Mouse (Mus musculus) hindbrain, postnatal 0 days (tissue): ENCODE results near the gene Fgfr2. TPM values are rescaled to one million over a fixed set of nuclear protein-coding genes. Genes with fewer than 3 reads are reported as not detected.

Source experiments
- ATAC-seq: fragments of 200-750 bp; cut with Nextera tagmentation; 2 replicates; pipeline ENCODE4 v1.8.0; 2017; ENCODE audit warnings: mild to moderate bottlenecking, moderate TSS enrichment, moderate library complexity
- DNase-seq: peaks from one replicate; pipeline ENCODE4 v3.0.0-alpha.2; 2015; ENCODE audit warnings: low spot score
- H3K27ac ChIP-seq: fragments of 300-500 bp; sonication (generic); 2 replicates; pipeline ENCODE4 v1.5.1; 2014; ENCODE audit warnings: mild to moderate bottlenecking
- H3K27me3 ChIP-seq: fragments of 300-500 bp; sonication (generic); 2 replicates; pipeline ENCODE4 v1.6.1; 2014; ENCODE audit warnings: low read length, mixed read lengths; ENCODE audit not compliant: insufficient read depth
- H3K36me3 ChIP-seq: fragments of 300-500 bp; sonication (generic); 2 replicates; pipeline ENCODE4 v1.6.1; 2014; ENCODE audit warnings: low read length, mixed read lengths; ENCODE audit not compliant: insufficient read depth
- H3K4me1 ChIP-seq: fragments of 300-500 bp; sonication (generic); 2 replicates; pipeline ENCODE4 v1.6.1; 2014; ENCODE audit warnings: antibody characterized with exemption, low read length, mixed read lengths; ENCODE audit not compliant: insufficient read depth
- H3K4me2 ChIP-seq: fragments of 300-500 bp; sonication (generic); 2 replicates; pipeline ENCODE4 v1.6.1; 2014; ENCODE audit warnings: low read depth, mild to moderate bottlenecking, low read length, moderate library complexity, mixed read lengths
- H3K4me3 ChIP-seq: fragments of 300-500 bp; sonication (generic); 2 replicates; pipeline ENCODE4 v1.5.1; 2014; ENCODE audit warnings: low read length
- H3K9ac ChIP-seq: fragments of 300-500 bp; sonication (generic); replicated peaks from 2 replicates; pipeline ENCODE4 v1.6.1; 2014; ENCODE audit warnings: mild to moderate bottlenecking, low read length, moderate library complexity, mixed read lengths
- H3K9me3 ChIP-seq: fragments of 300-500 bp; sonication (generic); 2 replicates; pipeline ENCODE4 v1.6.1; 2016; ENCODE audit warnings: low read length, mixed read lengths
- CTCF ChIP-seq: IDR thresholded peaks from 2 replicates; pipeline ENCODE4 v1.5.1; 2016; ENCODE audit warnings: antibody characterized with exemption, control low read depth, low read depth
- WGBS: fragments of 180-500 bp; shearing (Covaris S2); extraction: QIAGEN DNeasy Blood & Tissue Kit; methylation state at CpG from one replicate; pipeline ENCODE4 v1.1.7; 2014; 5-methylcytosine and 5-hydroxymethylcytosine counted together
- polyA plus RNA-seq: library from polyadenylated mRNA; unstranded; fragments of >200 nt; fragmentation: Nextera tagmentation; extraction: Ambion mirVana; gene quantifications from 2 replicates; pipeline ENCODE4 v1.2.1, GENCODE M21; 2015
- total RNA-seq: library from RNA; depleted of rRNA; stranded (reverse); fragments of >200 nt; gene quantifications from 2 replicates; pipeline ENCODE4 v1.2.3, GENCODE M21; 2014

Fgfr2 gene
- total and polyA plus RNA-seq, 2 experiments from 2014 or later = 17.3 to 49.0 TPM

- Histone ChIP-seq H3K4me1 (0 out of 2 replicates have a peak, but pooled peaks cover 8% of the 10 kb centered on the region), H3K4me3 (no peak overlapping the region), H3K9ac (no peak overlapping the region), H3K4me2 (no peak overlapping the region), H3K36me3 (no peaks in the 10 kb centered on the region), H3K27ac (no peak overlapping the region), H3K27me3 (no peaks in the 10 kb centered on the region), H3K9me3 (no peaks in the 10 kb centered on the region)
- WGBS = 66% methylated on average over 8 of the region's 8 CpGs
- ATAC-seq = no peak
- no peak for DNase-seq
- TF ChIP-seq CTCF = no peak
These were observed 820.5 kb downstream of the Fgfr2 start for GRCm38 (mm10) chr7:132302508-132303241.

DNA sequence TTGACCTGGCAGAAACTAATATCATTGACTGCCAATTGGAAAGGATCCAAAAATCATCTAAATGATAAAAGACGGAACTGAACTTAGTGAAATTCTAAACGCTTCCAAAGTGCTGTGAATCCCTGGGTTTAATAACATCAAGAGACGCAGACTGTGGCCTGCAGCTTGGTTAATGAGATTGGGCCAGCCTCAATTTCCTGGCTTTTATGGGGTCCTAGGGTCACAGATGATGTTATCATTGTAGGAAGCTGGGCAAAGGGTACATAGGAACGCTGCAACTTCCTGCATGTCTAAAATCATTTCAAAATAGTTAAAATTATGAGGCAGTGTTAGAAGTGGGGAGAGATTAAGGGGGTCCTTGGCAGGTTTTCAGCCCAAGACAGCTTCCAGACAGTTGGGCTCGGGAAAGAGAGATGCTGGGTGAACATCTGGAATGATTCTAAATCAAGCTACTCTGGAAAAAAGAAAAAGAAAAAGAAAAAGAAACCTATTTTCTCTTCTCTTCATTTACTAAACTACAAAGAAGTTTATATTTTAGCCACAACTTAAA lies 823.4 kb downstream of the Fgfr2 start:
- Histone ChIP-seq H3K9me3 (no peaks in the 10 kb centered on the region), H3K4me3 (no peak overlapping the region), H3K4me2 (no peak overlapping the region), H3K9ac (no peak overlapping the region), H3K36me3 (no peaks in the 10 kb centered on the region), H3K27me3 (no peaks in the 10 kb centered on the region), H3K4me1 (0 out of 2 replicates have a peak, but pooled peaks cover 6% of the 10 kb centered on the region), H3K27ac (no peak overlapping the region)
- no peak for TF ChIP-seq CTCF
- DNase-seq = no peak
- 57% methylated on average over 5 of the region's 5 CpGs for WGBS
- no peak for ATAC-seq

GRCm38 (mm10) chr7:132298412-132298990 lies 824.6 kb downstream of the Fgfr2 start:
- Histone ChIP-seq H3K27ac (no peak overlapping the region), H3K27me3 (no peaks in the 10 kb centered on the region), H3K9ac (no peak overlapping the region), H3K4me3 (no peak overlapping the region), H3K36me3 (no peaks in the 10 kb centered on the region), H3K4me2 (no peak overlapping the region), H3K4me1 (0 out of 2 replicates have a peak, but pooled peaks cover 4% of the 10 kb centered on the region), H3K9me3 (no peaks in the 10 kb centered on the region)
- TF ChIP-seq CTCF = no peak
- WGBS = 77% methylated on average over 7 of the region's 7 CpGs
- no peak for DNase-seq
- 0 out of 2 replicates have a peak, but pooled peaks have one; percentile 40 for ATAC-seq

DNA sequence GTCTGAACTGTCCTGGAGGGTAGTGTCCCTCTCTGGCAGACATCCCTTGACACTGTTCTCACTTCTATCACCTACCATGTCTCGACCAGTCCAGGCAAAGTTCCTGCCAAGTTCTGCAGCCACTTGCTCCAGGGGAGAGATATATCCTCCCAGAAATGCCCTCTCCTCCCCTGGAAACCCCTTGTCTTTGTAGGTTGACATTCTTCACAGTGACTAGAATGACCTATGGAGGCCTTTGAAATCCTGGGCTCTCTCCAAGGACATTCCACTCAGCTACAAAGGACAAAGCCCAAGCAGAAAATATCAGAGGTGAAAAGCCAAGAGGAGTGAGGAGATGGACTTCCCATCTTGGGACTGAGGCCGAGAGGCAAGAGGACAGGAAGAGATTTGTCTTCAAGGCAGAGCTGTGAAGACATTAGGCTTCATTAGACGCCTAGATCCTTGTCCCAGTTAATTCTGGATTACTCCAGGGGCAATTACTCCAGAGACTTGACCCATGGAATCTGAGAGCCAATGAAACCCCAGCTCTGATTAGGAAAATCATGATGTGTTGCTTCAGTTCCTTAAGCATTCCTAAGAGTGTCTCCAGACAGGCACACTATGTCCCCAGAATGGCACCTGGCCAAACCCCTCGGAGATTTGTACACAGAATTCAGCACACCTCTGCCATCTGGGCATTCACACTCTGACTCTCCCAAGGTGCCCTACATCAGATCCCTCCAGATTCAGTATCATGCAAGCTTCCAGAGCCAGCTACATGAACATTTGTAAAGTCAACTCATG lies 826.3 kb downstream of the Fgfr2 start:
- ATAC-seq (no peak), DNase-seq (no peak)
- Histone ChIP-seq H3K4me1 (no peaks in the 10 kb centered on the region), H3K9ac (no peak overlapping the region), H3K27ac (no peak overlapping the region), H3K9me3 (no peaks in the 10 kb centered on the region), H3K27me3 (no peaks in the 10 kb centered on the region), H3K4me2 (no peak overlapping the region), H3K4me3 (no peak overlapping the region), H3K36me3 (no peaks in the 10 kb centered on the region)
- TF ChIP-seq CTCF = no peak
- 72% methylated on average over 4 of the region's 4 CpGs for WGBS

- 60% methylated on average over 3 of the region's 3 CpGs for WGBS
- H3K4me1 ChIP-seq = no peaks in the 10 kb centered on the region
- DNase-seq = no peak
These were observed 827.0 kb downstream of the Fgfr2 start for GRCm38 (mm10) chr7:132296132-132296531.

DNA sequence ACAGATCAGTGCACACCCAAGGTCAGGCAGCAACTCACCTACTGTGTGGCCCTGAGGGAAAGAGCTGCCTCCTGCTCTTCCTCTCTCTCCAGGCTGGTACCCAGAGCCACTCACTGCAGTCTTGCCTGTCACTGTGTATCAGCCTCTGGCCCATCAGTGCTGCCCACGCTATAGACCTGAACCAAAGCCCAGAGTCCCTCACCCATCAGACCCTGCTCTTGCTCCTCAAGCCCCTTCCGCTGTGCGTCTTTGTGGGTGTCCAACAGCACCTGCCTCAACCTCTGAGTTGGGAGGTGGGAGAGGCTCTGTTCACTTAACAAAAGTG lies 835.8 kb downstream of the Fgfr2 start:
- Histone ChIP-seq H3K9me3 (no peaks in the 10 kb centered on the region), H3K4me2 (no peak overlapping the region), H3K27ac (peak overlapping the region; percentile 32; the same call in 1 of the 2 replicates), H3K36me3 (no peaks in the 10 kb centered on the region), H3K9ac (no peak overlapping the region), H3K4me3 (no peak overlapping the region), H3K4me1 (peaks cover 17% of the 10 kb centered on the region), H3K27me3 (no peaks in the 10 kb centered on the region)
- TF ChIP-seq CTCF = no peak
- ATAC-seq = no peak
- whole genome bisulfite sequencing = 55% methylated on average over 3 of the region's 3 CpGs
- no peak for DNase-seq

More at GRCm38 (mm10) chr7:132296132-132296531, 827.0 kb downstream of the Fgfr2 start:
- Histone ChIP-seq H3K27ac (no peak overlapping the region), H3K9me3 (no peaks in the 10 kb centered on the region), H3K36me3 (no peaks in the 10 kb centered on the region), H3K27me3 (no peaks in the 10 kb centered on the region), H3K4me3 (no peak overlapping the region), H3K4me2 (no peak overlapping the region), H3K9ac (no peak overlapping the region)
- no peak for ATAC-seq
- no peak for TF ChIP-seq CTCF
